Mouse (Mus musculus) ES-E14 (cell line): ENCODE measurements around the gene Gopc. TPM values are rescaled to one million over a fixed set of nuclear protein-coding genes. Genes with fewer than 3 reads are reported as not detected.
"Not testable (repeated sequence)": the region's sequence is repeated elsewhere in the genome, so short reads cannot be mapped to it uniquely, and the experiment has no call there.

Experiments used
- DNase-seq: peaks from one replicate; pipeline ENCODE4 v3.0.0-alpha.2; 2013; ENCODE audit warnings: low read depth, low spot score
- H3K27ac ChIP-seq: 2 replicates; pipeline ENCODE4 v1.5.1; 2012; ENCODE audit warnings: low read depth, mild to moderate bottlenecking, low read length, moderate library complexity, mixed read lengths; ENCODE audit not compliant: poor library complexity, insufficient read depth, severe bottlenecking
- H3K36me3 ChIP-seq: 2 replicates; pipeline ENCODE4 v1.6.1; 2012; ENCODE audit warnings: mild to moderate bottlenecking, low read length, moderate library complexity, mixed read lengths; ENCODE audit not compliant: control insufficient read depth, poor library complexity, insufficient read depth, severe bottlenecking
- H3K4me1 ChIP-seq, 2 experiments: fragments of 150-350 bp in 1 of 2; sonication (generic) in 1 of 2; 2 replicates each; pipeline ENCODE4 v1.6.1; 2012; ENCODE audit warnings: low read length in 2 of 2, mild to moderate bottlenecking in 1 of 2, mixed read lengths in 1 of 2; ENCODE audit not compliant: control insufficient read depth in 2 of 2, insufficient read depth in 2 of 2, poor library complexity in 1 of 2
- H3K4me3 ChIP-seq, 2 experiments: fragments of 150-350 bp in 1 of 2; sonication (generic) in 1 of 2; 2 replicates each; pipeline ENCODE4 v1.5.1; 2012; ENCODE audit warnings: low read length in 2 of 2, low read depth in 1 of 2, mild to moderate bottlenecking in 1 of 2, mixed read lengths in 1 of 2; ENCODE audit not compliant: insufficient read depth in 1 of 2, poor library complexity in 1 of 2, severe bottlenecking in 1 of 2
- H3K9ac ChIP-seq: 2 replicates; pipeline ENCODE4 v1.6.1; 2012; ENCODE audit warnings: low read depth, mild to moderate bottlenecking, low read length, mixed read lengths; ENCODE audit not compliant: poor library complexity, insufficient read depth, severe bottlenecking
- H3K9me3 ChIP-seq: fragments of 150-350 bp; sonication (generic); 2 replicates; pipeline ENCODE4 v1.6.1; 2012; ENCODE audit warnings: low read depth, mild to moderate bottlenecking, low read length; ENCODE audit not compliant: control insufficient read depth, insufficient read depth
- CHD2 ChIP-seq: IDR thresholded peaks from 2 replicates; pipeline ENCODE4 v1.6.1; 2014; ENCODE audit warnings: mild to moderate bottlenecking, low read depth, low read length, inconsistent platforms
- HCFC1 ChIP-seq: IDR thresholded peaks from 2 replicates; pipeline ENCODE4 v1.6.1; 2012; ENCODE audit warnings: low read length, inconsistent platforms, borderline replicate concordance; ENCODE audit not compliant: insufficient read depth
- MAFK ChIP-seq: IDR thresholded peaks from 2 replicates; pipeline ENCODE4 v1.6.1; 2014; ENCODE audit warnings: mild to moderate bottlenecking, low read depth, low read length, inconsistent platforms; ENCODE audit not compliant: insufficient read depth
- ZC3H11A ChIP-seq: IDR thresholded peaks from 2 replicates; pipeline ENCODE4 v1.6.1; 2012; ENCODE audit warnings: low read depth, mild to moderate bottlenecking, inconsistent platforms, low read length, borderline replicate concordance
- ZNF384 ChIP-seq: IDR thresholded peaks from 2 replicates; pipeline ENCODE4 v1.6.1; 2012; ENCODE audit warnings: low read depth, low read length, inconsistent platforms
- in situ Hi-C, 2 experiments: fragments of 600-800 bp; cut with MboI; formaldehyde crosslinking; loops; one replicate each; pipeline ENCODE4 v1.15.1; 2025; ENCODE audit warnings: low sequenced_read_pairs in 2 of 2, inconsistent platforms in 1 of 2; ENCODE audit not compliant: unreplicated experiment in 2 of 2
- total RNA-seq: library from RNA; depleted of rRNA; stranded (reverse); fragments of 300-350 nt; gene quantifications from 2 replicates; pipeline ENCODE4 v1.2.3, GENCODE M21; 2012; rRNA removed

The Gopc gene
- total RNA-seq, 1 experiment = 9.1 TPM

DNA sequence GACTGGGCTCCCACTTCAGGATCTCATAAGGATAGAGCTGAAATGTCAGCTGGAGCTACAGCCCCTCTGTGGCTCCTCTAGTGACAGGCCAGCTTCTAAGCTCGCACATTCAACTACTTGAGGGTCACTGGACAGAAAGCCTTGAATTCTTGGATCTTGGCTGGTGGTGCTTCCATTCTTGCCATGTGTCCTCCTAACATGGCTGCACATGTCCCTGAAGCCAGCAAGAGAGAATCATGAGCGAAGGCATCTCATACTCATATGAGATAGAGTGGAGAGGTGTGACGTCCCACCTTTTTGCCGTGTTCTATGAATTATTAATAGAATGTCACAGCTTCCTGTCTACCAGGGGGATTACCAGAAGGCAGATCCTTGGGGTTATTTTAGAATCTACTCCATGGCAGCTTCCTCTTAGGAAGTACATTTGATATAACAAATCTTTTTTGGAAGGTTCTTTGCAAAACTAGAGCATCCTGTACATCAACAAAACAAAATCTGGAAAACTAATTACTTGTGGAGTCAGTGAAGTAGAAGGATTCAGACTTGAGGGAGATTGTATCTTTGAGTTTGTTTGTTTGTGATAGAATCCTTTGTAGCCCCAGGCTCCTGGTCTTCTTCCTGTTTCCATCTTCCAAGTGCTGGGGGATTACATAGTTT, 87.9 kb downstream of the Gopc start:
- Histone ChIP-seq H3K4me1 (peaks cover 4 to 15% of the 10 kb centered on the region in 2 experiments; a peak in 2 of 4 replicates), H3K36me3 (peaks cover 3% of the 10 kb centered on the region; the same call in 1 of the 2 replicates), H3K27ac (no peak overlapping the region), H3K9ac (no peak overlapping the region), H3K4me3 (no peak overlapping the region), H3K9me3 (no peaks in the 10 kb centered on the region)
- in situ Hi-C loops = no loop called here
- TF ChIP-seq ZC3H11A (no peak), CHD2 (no peak), MAFK (no peak), ZNF384 (no peak), HCFC1 (no peak)
- DNase-seq = no peak

DNA sequence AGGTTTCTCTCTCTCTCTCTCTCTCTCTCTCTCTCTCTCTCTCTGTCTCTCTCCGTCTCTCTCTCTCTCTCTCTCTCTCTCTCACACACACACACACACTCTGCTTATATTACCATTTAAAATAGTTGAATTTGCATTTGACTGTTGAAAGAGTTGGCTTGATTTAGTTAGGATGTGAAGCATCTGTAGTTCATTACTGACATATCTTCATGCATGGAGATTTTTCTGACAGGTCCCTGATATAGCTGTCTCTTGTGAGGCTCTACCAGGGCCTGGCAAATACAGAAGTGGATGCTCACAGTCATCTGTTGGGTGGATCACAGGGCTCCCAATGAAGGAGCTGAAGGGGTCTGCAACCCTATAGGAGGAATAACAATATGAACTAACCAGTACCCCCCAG, 89.5 kb downstream of the Gopc start:
- in situ Hi-C loops, H3K4me3 ChIP-seq: not testable (repeated sequence)

DNA sequence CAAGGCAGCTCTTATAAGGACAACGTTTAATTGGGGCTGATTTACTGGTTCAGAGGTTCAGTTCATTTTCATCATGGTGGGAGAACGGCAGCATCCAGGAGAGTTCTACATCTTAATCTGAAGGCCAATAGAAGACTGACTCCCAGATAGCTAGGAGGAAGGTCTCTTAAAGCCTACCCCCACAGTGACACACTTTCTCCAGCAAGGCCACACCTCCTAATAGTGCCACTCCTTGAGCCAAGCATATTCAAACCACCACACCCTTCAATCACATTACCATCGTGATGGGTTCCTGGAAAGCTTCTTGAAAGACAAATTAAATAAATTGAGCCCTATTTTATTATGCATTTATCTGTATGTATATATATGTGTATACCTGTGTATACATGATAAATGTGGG, 92.7 kb downstream of the Gopc start:
- H3K27ac ChIP-seq = no peak overlapping the region; the same call in 1 of the 2 replicates
- no peak overlapping the region for H3K4me3 ChIP-seq
- peaks cover 7% of the 10 kb centered on the region; the same call in 1 of the 2 replicates for H3K36me3 ChIP-seq
- in situ Hi-C loops = no loop called here
- no peak for DNase-seq
- H3K9ac ChIP-seq = no peak overlapping the region
- no peaks in the 10 kb centered on the region for H3K9me3 ChIP-seq
- H3K4me1 ChIP-seq = peaks cover 7 to 9% of the 10 kb centered on the region in 2 experiments; a peak in 3 of 4 replicates
- TF ChIP-seq ZNF384 (no peak), HCFC1 (no peak), MAFK (no peak)

More for the DNA sequence above, 89.5 kb downstream of the Gopc start:
- H3K9ac ChIP-seq, H3K9me3 ChIP-seq, DNase-seq, H3K36me3 ChIP-seq, H3K27ac ChIP-seq: not testable (repeated sequence)
- H3K4me1 ChIP-seq = peaks cover 7 to 10% of the 10 kb centered on the region in 2 experiments; a peak in 3 of 4 replicates

DNA sequence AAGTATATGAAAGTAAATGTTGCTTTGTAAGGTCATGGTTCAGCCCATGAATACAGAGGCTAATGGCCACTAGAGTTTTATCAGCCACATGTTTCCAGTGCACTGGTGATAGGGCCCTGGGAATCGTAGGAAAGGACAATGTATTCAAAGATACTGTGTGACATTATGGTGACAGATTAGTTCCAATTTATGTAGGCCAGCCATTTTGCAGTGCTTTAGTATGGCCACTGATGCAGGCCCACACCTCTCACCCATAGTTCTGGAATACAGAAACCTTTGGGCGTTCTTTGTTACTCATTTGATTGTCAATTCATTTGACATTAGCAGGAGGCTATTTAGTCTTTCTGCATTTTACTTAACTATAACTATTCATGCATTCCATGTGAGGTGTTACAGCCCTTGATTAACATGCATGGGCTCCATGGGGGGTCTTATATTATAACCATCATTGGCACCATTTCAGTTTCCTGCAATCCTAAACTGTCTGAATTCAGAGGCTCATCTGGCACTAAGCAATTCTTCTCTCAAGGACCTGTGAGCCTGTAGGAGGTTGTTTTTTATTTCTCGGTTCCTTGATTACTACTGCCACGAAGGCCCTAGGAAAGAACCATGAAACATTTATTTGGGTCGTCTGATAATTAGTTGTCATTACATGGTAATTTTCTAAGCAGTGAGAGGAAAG, 93.9 kb downstream of the Gopc start:
- TF ChIP-seq CHD2 (no peak), HCFC1 (no peak), ZC3H11A (no peak), MAFK (no peak), ZNF384 (no peak)
- in situ Hi-C loops = no loop called here
- peaks cover 4% of the 10 kb centered on the region; the same call in 1 of the 2 replicates for H3K36me3 ChIP-seq
- no peak for DNase-seq
- no peak overlapping the region for H3K4me3 ChIP-seq
- H3K9me3 ChIP-seq = no peaks in the 10 kb centered on the region
- no peak overlapping the region; the same call in 1 of the 2 replicates for H3K27ac ChIP-seq
- no peak overlapping the region for H3K9ac ChIP-seq
- H3K4me1 ChIP-seq = peaks cover 6 to 7% of the 10 kb centered on the region in 2 experiments; a peak in 3 of 4 replicates

Other genes starting within 250 kb of the Gopc start
- 0.04 TPM in 1 of 2 replicates, not detected in the other for gene Ros1, start 186.9 kb downstream of the Gopc start, total RNA-seq
- 32.5 and 33.2 TPM in 2 replicates for gene Dcbld1, start 148.5 kb downstream of the Gopc start, total RNA-seq
- not detected in 2 replicates for gene Gm26741, start 23.4 kb downstream of the Gopc start, total RNA-seq
- gene Nepn, start 6.8 kb upstream of the Gopc start, total RNA-seq = not detected in 2 replicates
- 34.4 and 38.4 TPM in 2 replicates for gene Nus1, start 35.4 kb upstream of the Gopc start, total RNA-seq